Mouse (Mus musculus) lung, postnatal 0 days (tissue): ENCODE data around the gene Btbd35f11. TPM values are rescaled to one million over a fixed set of nuclear protein-coding genes. Genes with fewer than 3 reads are reported as not detected.
"Not testable (repeated sequence)": the region's sequence is repeated elsewhere in the genome, so short reads cannot be mapped to it uniquely, and the experiment has no call there.

Experiments used
- ATAC-seq: fragments of 200-750 bp; cut with Nextera tagmentation; 2 replicates; pipeline ENCODE4 v1.8.0; 2017; ENCODE audit warnings: moderate library complexity
- DNase-seq: peaks from one replicate; pipeline ENCODE4 v3.0.0-alpha.2; 2016; ENCODE audit warnings: low spot score
- H3K27ac ChIP-seq: fragments of 300-500 bp; sonication (generic); 2 replicates; pipeline ENCODE4 v1.5.1; 2014; ENCODE audit warnings: antibody characterized with exemption, mild to moderate bottlenecking, low read length, mixed read lengths
- H3K27me3 ChIP-seq: fragments of 300-500 bp; sonication (generic); replicated peaks from 2 replicates; pipeline ENCODE4 v1.6.1; 2014; ENCODE audit warnings: low read length, mixed read lengths; ENCODE audit not compliant: insufficient read depth
- H3K36me3 ChIP-seq: fragments of 300-500 bp; sonication (generic); 2 replicates; pipeline ENCODE4 v1.6.1; 2014; ENCODE audit warnings: low read length, mixed read lengths; ENCODE audit not compliant: insufficient read depth
- H3K4me1 ChIP-seq: fragments of 300-500 bp; sonication (generic); 2 replicates; pipeline ENCODE4 v1.6.1; 2014; ENCODE audit warnings: antibody characterized with exemption, low read depth, low read length, mixed read lengths; ENCODE audit not compliant: insufficient read depth
- H3K4me2 ChIP-seq: fragments of 300-500 bp; sonication (generic); replicated peaks from 2 replicates; pipeline ENCODE4 v1.6.1; 2014; ENCODE audit warnings: low read depth, mild to moderate bottlenecking, low read length, moderate library complexity, mixed read lengths
- H3K4me3 ChIP-seq: fragments of 300-500 bp; sonication (generic); 2 replicates; pipeline ENCODE4 v1.5.1; 2014; ENCODE audit warnings: low read depth, low read length
- H3K9ac ChIP-seq: fragments of 300-500 bp; sonication (generic); replicated peaks from 2 replicates; pipeline ENCODE4 v1.6.1; 2014; ENCODE audit warnings: low read depth, mild to moderate bottlenecking
- H3K9me3 ChIP-seq: fragments of 300-500 bp; sonication (generic); 2 replicates; pipeline ENCODE4 v1.6.1; 2016; ENCODE audit warnings: low read length, mixed read lengths
- whole genome bisulfite sequencing: fragments of 180-500 bp; shearing (Covaris S2); extraction: QIAGEN DNeasy Blood & Tissue Kit; methylation state at CpG from one replicate; pipeline ENCODE4 v1.1.7; 2014; 5-methylcytosine and 5-hydroxymethylcytosine counted together
- polyA plus RNA-seq: library from polyadenylated mRNA; unstranded; fragments of >200 nt; fragmentation: Nextera tagmentation; extraction: Ambion mirVana; gene quantifications from 2 replicates; pipeline ENCODE4 v1.2.1, GENCODE M21; 2015

The Btbd35f11 gene
- not detected in 2 replicates for polyA plus RNA-seq

DNA sequence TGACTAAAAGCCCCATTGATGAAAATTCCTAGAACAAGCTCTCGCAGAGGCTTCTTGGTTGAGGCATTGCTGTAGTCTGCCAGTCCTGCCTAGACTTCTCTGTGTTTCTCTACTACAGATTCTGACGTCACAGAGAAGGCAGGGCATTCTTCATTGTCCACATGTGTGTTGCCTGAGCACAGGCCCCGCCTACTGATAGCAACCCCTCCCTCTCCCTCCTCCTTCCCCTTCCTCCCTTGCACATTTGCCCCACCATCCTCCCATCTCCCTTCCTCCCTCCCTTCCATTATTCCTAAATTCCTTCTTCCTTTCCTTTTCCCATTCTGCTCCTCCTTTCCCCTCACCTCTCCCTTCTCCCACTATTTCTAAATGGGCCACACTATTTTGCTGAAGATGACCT, at the start of gene Btbd35f11:
Gene Btbd35f11 (minus strand): TSS at position 101 of the 400 bp plus-strand sequence.
- not testable (repeated sequence) for H3K27me3 ChIP-seq, H3K36me3 ChIP-seq, H3K4me1 ChIP-seq, H3K9ac ChIP-seq, H3K27ac ChIP-seq, H3K4me2 ChIP-seq, H3K9me3 ChIP-seq, DNase-seq, H3K4me3 ChIP-seq, ATAC-seq
- 20% methylated on average over 1 of the region's 3 CpGs for WGBS

DNA sequence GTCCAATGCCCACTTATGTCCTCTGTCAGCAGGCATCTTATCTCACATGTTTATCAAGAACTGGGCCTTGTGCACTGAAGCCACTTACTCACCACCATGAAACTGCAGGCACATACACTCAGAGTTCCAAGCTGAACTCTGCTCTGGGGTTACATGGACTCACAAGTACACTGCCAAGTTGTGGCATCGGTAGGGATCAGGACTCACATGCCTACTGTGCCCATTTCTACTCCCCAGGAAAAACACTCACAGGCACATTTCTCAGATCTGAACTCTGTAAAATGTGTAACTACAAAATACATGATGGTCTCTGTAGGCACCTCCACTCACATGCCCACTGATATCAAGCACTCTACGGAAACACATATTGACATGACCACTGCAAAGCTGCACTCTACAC, 33.5 kb downstream of the Btbd35f11 start:
- H3K4me1 ChIP-seq, H3K9me3 ChIP-seq, H3K4me2 ChIP-seq, DNase-seq, H3K27me3 ChIP-seq, H3K4me3 ChIP-seq, ATAC-seq, H3K36me3 ChIP-seq, H3K9ac ChIP-seq, H3K27ac ChIP-seq: not testable (repeated sequence)
- 100% methylated on average over 1 of the region's 2 CpGs for WGBS

Other genes with a start within 250 kb of the Btbd35f11 start
- gene Btbd35f24, start 247.9 kb downstream of the Btbd35f11 start, polyA plus RNA-seq: not detected in 2 replicates